Mouse (Mus musculus): ENCODE results near the gene H2al1a.

The H2al1a gene

DNA sequence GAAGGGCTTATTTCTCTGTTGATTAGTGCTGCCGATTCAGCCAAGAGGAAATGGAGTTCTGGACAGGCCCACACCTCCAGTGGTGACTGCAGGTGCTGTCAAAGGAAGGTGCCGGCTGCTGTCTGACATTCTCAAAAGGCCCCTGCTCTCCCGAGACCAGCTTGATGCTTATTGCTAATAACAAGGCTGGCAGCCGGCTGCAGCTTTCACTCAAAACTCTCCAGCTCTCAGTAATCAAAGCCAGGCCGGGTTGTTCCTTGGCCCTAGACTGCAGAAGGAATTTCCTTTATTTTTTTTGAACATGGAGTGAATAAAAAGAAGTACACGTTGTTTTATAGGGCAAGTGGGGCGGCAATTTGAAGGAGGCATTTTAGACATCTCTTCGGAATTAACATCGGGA, 46.7 kb downstream of the H2al1a start:
- 68% methylated on average over 9 of the region's 9 CpGs for WGBS

DNA sequence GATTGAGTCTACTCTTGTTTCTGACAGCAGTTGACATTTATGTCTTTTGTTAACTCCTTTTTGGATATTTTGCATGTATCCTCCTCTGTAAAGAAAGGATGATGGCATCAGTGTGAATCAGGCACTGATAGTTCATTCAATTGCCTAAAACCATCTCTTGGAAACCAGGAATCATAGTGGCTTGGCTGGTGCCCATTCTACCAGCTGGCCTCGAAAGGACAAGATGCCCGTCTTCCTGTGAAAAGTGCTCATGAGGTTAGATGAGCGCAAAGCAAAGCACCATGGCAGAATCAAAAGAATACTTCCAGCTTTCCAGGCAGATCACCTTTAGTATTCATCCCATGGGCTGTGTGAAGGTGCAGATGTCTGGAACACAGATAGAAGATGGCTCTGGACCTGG, 47.7 kb downstream of the H2al1a start:
- WGBS, result 83% methylated on average over 3 of the region's 3 CpGs

Measured in cerebral cortex, adult 2 months (tissue).